In the genomic region with DNA sequence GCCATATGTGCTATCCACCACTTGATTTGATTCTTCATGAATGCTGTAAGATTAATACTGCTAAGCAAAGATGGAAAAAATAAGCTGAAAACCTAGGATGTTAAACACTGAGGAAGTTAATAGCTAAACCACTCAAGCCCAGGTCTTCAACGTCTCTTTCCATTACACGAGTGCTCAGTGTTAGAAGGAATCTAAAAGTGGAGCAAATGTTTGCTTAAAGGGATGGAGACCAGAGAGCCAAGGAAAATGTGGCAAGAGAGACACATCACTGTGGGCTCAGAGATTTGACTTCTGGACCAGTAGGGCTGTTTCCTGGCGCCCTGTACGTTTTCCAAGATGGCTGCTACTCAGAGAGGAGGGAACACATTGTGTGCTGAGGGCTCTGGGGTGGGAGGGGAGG, we compare ENCODE assay signal across 26 mouse cellular contexts. TPM values are rescaled to one million over a fixed set of nuclear protein-coding genes. Genes with fewer than 3 reads are reported as not detected.
DNase-seq lines count a peak whose midpoint lies in the region; ATAC-seq and TF ChIP-seq lines count a peak whose summit lies in the region.
"Had no signal": no experiment of that assay in that cellular context is flagged by ENCODE, and none has a peak within 500 bp of the region (broad histone marks: within the 10 kb centered on the region; RNA-seq: fewer than 3 reads in every experiment).

No protein-coding gene starts in this region.

- no peak overlapping the region for H3K9ac ChIP-seq in lung, embryonic 15.5 days
- no peak overlapping the region for H3K9ac ChIP-seq in lung, postnatal 0 days (replicated peaks; ENCODE audit: low read depth)
- H3K9ac ChIP-seq: embryonic facial prominence, embryonic 13.5 days; embryonic facial prominence, embryonic 15.5 days; forebrain, embryonic 12.5 days had no signal

- peak; percentile 60; the same call in 1 of the 2 replicates for TF ChIP-seq EP300 in lung, postnatal 0 days (IDR thresholded peaks at IDR 0.05)

- H3K27me3 ChIP-seq in lung, embryonic 15.5 days: no peaks in the 10 kb centered on the region
- H3K27me3 ChIP-seq in lung, postnatal 0 days (replicated peaks; ENCODE audit: insufficient read depth, low read length): no peaks in the 10 kb centered on the region
- H3K27me3 ChIP-seq: embryonic facial prominence, embryonic 13.5 days; embryonic facial prominence, embryonic 15.5 days; forebrain, embryonic 12.5 days had no signal

- no peak for DNase-seq in lung, postnatal 14 days
- peak; percentile 73 for DNase-seq in lung, postnatal 0 days (ENCODE audit: low spot score)
- no peak for DNase-seq in lung, postnatal 36 days
- DNase-seq in lung, postnatal 25 days (ENCODE audit: low spot score): peak; percentile 12
- DNase-seq in layer of hippocampus, postnatal 25 days (ENCODE audit: extremely low spot score in 1 of 2, low spot score in 1 of 2): no peak
- DNase-seq: adrenal gland, adult 2 months; adrenal gland, postnatal 10 days; adrenal gland, postnatal 25 days; cerebellum, adult 11 months; cerebellum, adult 18-20 months; cerebellum, adult 8-10 months; cerebellum, adult 9-11 months; cerebellum, postnatal 14 days; cerebellum, postnatal 36 days; embryo, embryonic 11 days had no signal

- TF ChIP-seq CTCF in lung, postnatal 0 days (IDR thresholded peaks at IDR 0.05): no peak

- H3K4me1 ChIP-seq in lung, embryonic 15.5 days: peaks cover 34% of the 10 kb centered on the region
- no peaks in the 10 kb centered on the region; the same call in 1 of the 2 replicates for H3K4me1 ChIP-seq in lung, postnatal 0 days (ENCODE audit: insufficient read depth, low read depth, low read length)

- no peak overlapping the region for H3K4me2 ChIP-seq in lung, embryonic 15.5 days
- H3K4me2 ChIP-seq in lung, postnatal 0 days (replicated peaks; ENCODE audit: low read depth, low read length): no peak overlapping the region
- H3K4me2 ChIP-seq: embryonic facial prominence, embryonic 13.5 days; embryonic facial prominence, embryonic 15.5 days; forebrain, embryonic 12.5 days had no signal

- peak overlapping the region; percentile 89 for H3K27ac ChIP-seq in lung, embryonic 15.5 days
- no peak overlapping the region for H3K27ac ChIP-seq in lung, postnatal 0 days (ENCODE audit: low read length)
- H3K27ac ChIP-seq: embryonic facial prominence, embryonic 13.5 days; embryonic facial prominence, embryonic 15.5 days; forebrain, embryonic 10.5 days; forebrain, embryonic 12.5 days had no signal

- no peak overlapping the region for H3K4me3 ChIP-seq in lung, embryonic 15.5 days
- no peak overlapping the region for H3K4me3 ChIP-seq in lung, postnatal 0 days (ENCODE audit: low read depth, low read length)
- H3K4me3 ChIP-seq: embryonic facial prominence, embryonic 13.5 days; embryonic facial prominence, embryonic 15.5 days; erythroblast, embryonic 14.5 days; forebrain, embryonic 10.5 days; forebrain, embryonic 12.5 days had no signal

- H3K9me3 ChIP-seq in lung, embryonic 15.5 days: no peaks in the 10 kb centered on the region
- H3K9me3 ChIP-seq in lung, postnatal 0 days (ENCODE audit: low read length): no peaks in the 10 kb centered on the region
- H3K9me3 ChIP-seq: embryonic facial prominence, embryonic 13.5 days; embryonic facial prominence, embryonic 15.5 days; forebrain, embryonic 10.5 days; forebrain, embryonic 12.5 days had no signal

- WGBS in lung, embryonic 15.5 days: 65% methylated on average over 4 of the region's 4 CpGs
- WGBS in lung, postnatal 0 days: 58% methylated on average over 4 of the region's 4 CpGs

- ATAC-seq in lung, embryonic 15.5 days (ENCODE audit: borderline replicate concordance, extremely low read depth, low FRiP score, low TSS enrichment): no peak
- ATAC-seq in lung, postnatal 0 days: peak; percentile 81
- ATAC-seq: forebrain, embryonic 14.5 days had no signal

- H3K36me3 ChIP-seq in lung, embryonic 15.5 days: no peaks in the 10 kb centered on the region
- H3K36me3 ChIP-seq in lung, postnatal 0 days (ENCODE audit: insufficient read depth, low read length): no peaks in the 10 kb centered on the region
- H3K36me3 ChIP-seq: embryonic facial prominence, embryonic 13.5 days; embryonic facial prominence, embryonic 15.5 days; forebrain, embryonic 10.5 days; forebrain, embryonic 12.5 days had no signal

RNA-seq across cellular contexts. Expression of a gene that starts 59.4 kb away (rescaled TPM):
- polyA plus RNA-seq in lung, embryonic 15.5 days (2015; fragmentation: Nextera tagmentation; extraction: Ambion mirVana): 1.5 and 1.8 TPM in 2 replicates
- polyA plus RNA-seq in lung, postnatal 0 days (2015; fragmentation: Nextera tagmentation; extraction: Ambion mirVana): 0.85 and 1.1 TPM in 2 replicates
- 1 to 10 TPM; 1.1 to 2.4 TPM for total RNA-seq in layer of hippocampus, postnatal 25 days (2021)
- total RNA-seq: common myeloid progenitor, adult 5-6 weeks; ES-E14; MEL had no signal
- polyA plus RNA-seq: C2C12; erythroblast, embryonic 14.5 days had no signal

Comparison
In these comparisons a context has a peak if more than half of its experiments do, and no peak if none do; other contexts are left out.
1. DNase-seq: peak in lung, postnatal 0 days (single experiment) and lung, postnatal 25 days (single experiment); none in lung, postnatal 14 days (single experiment), lung, postnatal 36 days (single experiment) and layer of hippocampus, postnatal 25 days (0 of 2).